In genomic region chr4:46620330-46620729, GRCm38 (mm10) we compare ENCODE assay signal across 9 mouse cellular contexts. TPM values are rescaled to one million over a fixed set of nuclear protein-coding genes. Genes with fewer than 3 reads are reported as not detected.
DNase-seq lines count a peak whose midpoint lies in the region; ATAC-seq and TF ChIP-seq lines count a peak whose summit lies in the region.
"Had no signal": no experiment of that assay in that cellular context is flagged by ENCODE, and none has a peak within 500 bp of the region (broad histone marks: within the 10 kb centered on the region; RNA-seq: fewer than 3 reads in every experiment).

No protein-coding gene starts in this region.

- TF ChIP-seq POLR2A in testis, adult 2 months (IDR thresholded peaks at IDR 0.05; ENCODE audit: control insufficient read depth, low read depth, low read length): no peak

- ATAC-seq in kidney, embryonic 15.5 days (replicated peaks; ENCODE audit: low FRiP score): no peak; the same call in 1 of the 2 replicates
- ATAC-seq in heart, embryonic 16.5 days (replicated peaks; ENCODE audit: extremely low read depth, insufficient read depth, low FRiP score): no peak
- ATAC-seq in liver, embryonic 14.5 days (ENCODE audit: insufficient read depth): peak; percentile 34; the same call in 1 of the 2 replicates

- H3K27ac ChIP-seq in kidney, embryonic 15.5 days: no peak overlapping the region
- no peak overlapping the region for H3K27ac ChIP-seq in heart, embryonic 16.5 days (ENCODE audit: low read length)
- no peak overlapping the region for H3K27ac ChIP-seq in liver, embryonic 14.5 days
- no peak overlapping the region for H3K27ac ChIP-seq in testis, adult 2 months (ENCODE audit: control insufficient read depth, insufficient read depth, low read depth, low read length)
- H3K27ac ChIP-seq: macrophage had no signal

- H3K4me2 ChIP-seq in kidney, embryonic 15.5 days: peak overlapping the region; percentile 41
- 0 out of 2 replicates have a peak overlapping the region, but pooled peaks have one; percentile 7 for H3K4me2 ChIP-seq in heart, embryonic 16.5 days (ENCODE audit: low read depth, low read length)
- H3K4me2 ChIP-seq in liver, embryonic 14.5 days (ENCODE audit: low read depth): peak overlapping the region; percentile 47

- no peaks in the 10 kb centered on the region for H3K9me3 ChIP-seq in kidney, embryonic 15.5 days (replicated peaks)
- H3K9me3 ChIP-seq in heart, embryonic 16.5 days (replicated peaks; ENCODE audit: control insufficient read depth, low read length): no peaks in the 10 kb centered on the region
- no peaks in the 10 kb centered on the region for H3K9me3 ChIP-seq in liver, embryonic 14.5 days (ENCODE audit: control insufficient read depth, low read length)

- 13% methylated on average over 23 of the region's 23 CpGs for WGBS in kidney, embryonic 15.5 days
- WGBS in heart, embryonic 16.5 days: 18% methylated on average over 23 of the region's 23 CpGs
- 25% methylated on average over 23 of the region's 23 CpGs for whole genome bisulfite sequencing in liver, embryonic 14.5 days (ENCODE audit: insufficient replicate concordance)

- peaks cover 22% of the 10 kb centered on the region for H3K27me3 ChIP-seq in kidney, embryonic 15.5 days
- H3K27me3 ChIP-seq in heart, embryonic 16.5 days (ENCODE audit: control insufficient read depth, insufficient read depth, low read length): 0 out of 2 replicates have a peak, but pooled peaks cover 9% of the 10 kb centered on the region
- no peaks in the 10 kb centered on the region for H3K27me3 ChIP-seq in liver, embryonic 14.5 days (ENCODE audit: control insufficient read depth, insufficient read depth, low read length)
- H3K27me3 ChIP-seq in testis, adult 2 months (ENCODE audit: control insufficient read depth, insufficient read depth, low read length): no peaks in the 10 kb centered on the region

- peaks cover 5% of the 10 kb centered on the region for H3K4me1 ChIP-seq in kidney, embryonic 15.5 days
- H3K4me1 ChIP-seq in heart, embryonic 16.5 days (ENCODE audit: control insufficient read depth, insufficient read depth, low read length): peaks cover 3% of the 10 kb centered on the region; the same call in 1 of the 2 replicates
- H3K4me1 ChIP-seq in liver, embryonic 14.5 days (replicated peaks; ENCODE audit: control insufficient read depth in 2 of 2, insufficient read depth in 2 of 2, low read length in 1 of 2): no peaks in the 10 kb centered on the region
- H3K4me1 ChIP-seq in testis, adult 2 months (ENCODE audit: control insufficient read depth, insufficient read depth, low read length): peaks cover 9% of the 10 kb centered on the region

- H3K9ac ChIP-seq in kidney, embryonic 15.5 days: no peak overlapping the region
- H3K9ac ChIP-seq in heart, embryonic 16.5 days (ENCODE audit: low read length): 0 out of 2 replicates have a peak overlapping the region, but pooled peaks have one; percentile 7
- no peak overlapping the region for H3K9ac ChIP-seq in liver, embryonic 14.5 days (replicated peaks)

- peak; percentile 80 for TF ChIP-seq CTCF in liver, embryonic 14.5 days (IDR thresholded peaks at IDR 0.05; ENCODE audit: low read depth)
- peak; percentile 79; the same call in 1 of the 2 replicates for TF ChIP-seq CTCF in testis, adult 2 months (IDR thresholded peaks at IDR 0.05; ENCODE audit: control insufficient read depth, insufficient read depth, insufficient replicate concordance, low read depth, low read length)

- intact Hi-C loops in left cerebral cortex, postnatal 14 days (cut with DNase I): no loop called here

- no peak for TF ChIP-seq EP300 in liver, embryonic 14.5 days (IDR thresholded peaks at IDR 0.05; ENCODE audit: low read depth)

- no peaks in the 10 kb centered on the region for H3K36me3 ChIP-seq in kidney, embryonic 15.5 days
- no peaks in the 10 kb centered on the region for H3K36me3 ChIP-seq in heart, embryonic 16.5 days (ENCODE audit: control insufficient read depth, insufficient read depth)
- no peaks in the 10 kb centered on the region for H3K36me3 ChIP-seq in liver, embryonic 14.5 days (replicated peaks; ENCODE audit: control insufficient read depth, insufficient read depth, low read depth)
- no peaks in the 10 kb centered on the region for H3K36me3 ChIP-seq in testis, adult 2 months (ENCODE audit: control insufficient read depth, insufficient read depth, low read length)

- no peak for DNase-seq in kidney, adult 11 months
- peak; percentile 38 for DNase-seq in c-Kit-positive CD71-positive TER-119-positive erythroid progenitor cells, embryonic 14.5 days (ENCODE audit: low spot score)
- DNase-seq in liver, embryonic 14.5 days (ENCODE audit: low read depth in 3 of 3, low spot score in 3 of 3): no peak
- no peak for DNase-seq in layer of hippocampus, postnatal 14 days (ENCODE audit: low spot score in 2 of 2)
- no peak for DNase-seq in left cerebral cortex, postnatal 14 days (ENCODE audit: low spot score in 2 of 2)

- no peak overlapping the region for H3K4me3 ChIP-seq in kidney, embryonic 15.5 days (replicated peaks)
- H3K4me3 ChIP-seq in heart, embryonic 16.5 days (ENCODE audit: low read length): no peak overlapping the region
- peak overlapping the region in 1 of 2 experiments; percentile 4; a peak in 1 of 4 replicates for H3K4me3 ChIP-seq in liver, embryonic 14.5 days (ENCODE audit: insufficient read depth in 1 of 2, low read depth in 2 of 2, low read length in 2 of 2)
- peak overlapping the region; percentile 88 for H3K4me3 ChIP-seq in testis, adult 2 months (ENCODE audit: control insufficient read depth, low read depth, low read length)

RNA-seq across cellular contexts. Expression of gene Coro2a, which starts 18.3 kb away (rescaled TPM):
- 4.8 and 6.0 TPM in 2 replicates for polyA plus RNA-seq in kidney, embryonic 15.5 days (2015; fragmentation: Nextera tagmentation; extraction: Ambion mirVana)
- 3.6 and 7.1 TPM in 2 replicates for polyA plus RNA-seq in heart, embryonic 16.5 days (2015; fragmentation: Nextera tagmentation; extraction: Ambion mirVana)
- polyA plus RNA-seq in liver, embryonic 14.5 days (2012; rRNA removed): 2.4 and 2.6 TPM in 2 replicates
- 1.9 and 2.7 TPM in 2 replicates for polyA plus RNA-seq in liver, embryonic 14.5 days (2014; fragmentation: Nextera tagmentation; extraction: Ambion mirVana)
- polyA plus RNA-seq in testis, adult 2 months (2012; rRNA removed): 139 and 175 TPM in 2 replicates
- total RNA-seq in layer of hippocampus, postnatal 14 days (2021): 10 to 100 TPM; 27.9 to 30.5 TPM
- total RNA-seq in left cerebral cortex, postnatal 14 days (2021): 10 to 100 TPM; 34.1 to 37.3 TPM

RNA-seq across cellular contexts. Expression of gene Tbc1d2, which starts 29.7 kb away (rescaled TPM):
- 2.8 and 3.0 TPM in 2 replicates for polyA plus RNA-seq in kidney, embryonic 15.5 days (2015; fragmentation: Nextera tagmentation; extraction: Ambion mirVana)
- 0.80 and 1.1 TPM in 2 replicates for polyA plus RNA-seq in heart, embryonic 16.5 days (2015; fragmentation: Nextera tagmentation; extraction: Ambion mirVana)
- polyA plus RNA-seq in liver, embryonic 14.5 days (2012; rRNA removed): 0.44 TPM in 2 replicates
- polyA plus RNA-seq in liver, embryonic 14.5 days (2014; fragmentation: Nextera tagmentation; extraction: Ambion mirVana): 0.29 and 0.39 TPM in 2 replicates
- polyA plus RNA-seq in testis, adult 2 months (2012; rRNA removed): 6.9 and 10.7 TPM in 2 replicates
- total RNA-seq in layer of hippocampus, postnatal 14 days (2021): 1 to 10 TPM; 2.8 to 4.1 TPM
- 1 to 10 TPM; 2.7 to 2.9 TPM for total RNA-seq in left cerebral cortex, postnatal 14 days (2021)

Comparison
In these comparisons a context has a peak if more than half of its experiments do, and no peak if none do; other contexts are left out.
1. RNA of gene Coro2a, which starts 18.3 kb away (polyA plus RNA-seq): 139 to 175 TPM in testis, adult 2 months; 3.6 to 7.1 TPM in heart, embryonic 16.5 days, 4.8 to 6.0 TPM in kidney, embryonic 15.5 days and 1.9 to 2.7 TPM in liver, embryonic 14.5 days; every median in the first group is over 10 times any median in the second.
2. Peak in every context shown above with its lines, with median percentiles within 50 percentile points of each other: H3K4me2 ChIP-seq.